Mouse (Mus musculus) heart, adult 2 months (tissue): ENCODE measurements around the gene Fhad1.

ENCODE experiments used
- CTCF ChIP-seq: fragments of 200-600 bp; IDR thresholded peaks from 2 replicates; pipeline ENCODE4 v1.8.1; 2022; ENCODE audit warnings: antibody characterized with exemption, mild to moderate bottlenecking, moderate library complexity
- POLR2A ChIP-seq: fragments of 200-500 bp; IDR thresholded peaks from 2 replicates; pipeline ENCODE4 v1.6.1; 2011; ENCODE audit warnings: mild to moderate bottlenecking, low read depth, low read length, control low read depth; ENCODE audit not compliant: insufficient read depth

- TF ChIP-seq CTCF, result no peak
- no peak for TF ChIP-seq POLR2A
Observed at GRCm38 (mm10) chr4:142053261-142053660, 38.4 kb upstream of the Fhad1 start.
